Mouse (Mus musculus): Measurements from ENCODE around the gene AF366264.
"Not testable (repeated sequence)": the region's sequence is repeated elsewhere in the genome, so short reads cannot be mapped to it uniquely, and the experiment has no call there.

Gene AF366264

DNA sequence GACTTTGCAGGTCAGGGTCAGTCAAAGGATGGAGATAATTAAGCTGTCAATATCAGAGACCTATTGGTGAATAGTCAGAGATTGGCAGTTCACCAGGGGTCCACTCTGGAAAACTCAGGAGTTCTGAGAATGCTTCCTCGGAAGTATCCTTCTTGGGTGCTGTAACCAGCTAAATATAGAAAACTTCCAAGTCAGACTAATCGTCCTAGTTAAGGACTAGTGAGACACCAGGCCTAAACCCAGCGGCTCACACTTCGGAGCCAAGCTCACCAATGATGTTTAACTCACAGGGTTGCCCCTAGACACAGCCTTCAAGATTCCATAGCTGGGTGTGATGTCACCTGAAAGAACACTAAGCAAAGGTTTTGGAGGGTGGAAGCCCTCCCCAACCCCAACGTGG is at the start of gene AF366264:
TSS of gene AF366264 (minus strand) at position 101 of the 400 bp plus-strand sequence.
- not testable (repeated sequence) for DNase-seq

DNA sequence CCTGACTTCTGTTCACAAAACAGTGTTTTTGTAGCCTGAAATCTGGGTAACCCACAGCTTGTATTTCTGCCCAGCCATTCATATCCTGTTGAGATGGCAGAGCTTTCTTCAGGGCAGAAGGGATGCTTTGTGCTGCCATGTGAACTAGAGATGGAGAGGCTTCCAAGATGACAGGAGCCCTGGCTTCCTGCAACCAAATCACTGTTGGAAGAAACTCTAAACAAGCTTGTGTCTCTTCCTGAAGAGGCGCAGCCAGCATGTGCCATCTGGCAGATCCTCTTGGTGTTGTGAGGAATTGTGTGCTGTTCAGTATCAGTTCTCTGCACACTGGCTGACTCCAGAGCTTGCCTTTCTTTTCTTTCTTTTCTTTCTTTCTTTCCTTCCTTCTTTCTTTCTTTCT is 5.1 kb upstream of the AF366264 start:
- not testable (repeated sequence) for DNase-seq

DNA sequence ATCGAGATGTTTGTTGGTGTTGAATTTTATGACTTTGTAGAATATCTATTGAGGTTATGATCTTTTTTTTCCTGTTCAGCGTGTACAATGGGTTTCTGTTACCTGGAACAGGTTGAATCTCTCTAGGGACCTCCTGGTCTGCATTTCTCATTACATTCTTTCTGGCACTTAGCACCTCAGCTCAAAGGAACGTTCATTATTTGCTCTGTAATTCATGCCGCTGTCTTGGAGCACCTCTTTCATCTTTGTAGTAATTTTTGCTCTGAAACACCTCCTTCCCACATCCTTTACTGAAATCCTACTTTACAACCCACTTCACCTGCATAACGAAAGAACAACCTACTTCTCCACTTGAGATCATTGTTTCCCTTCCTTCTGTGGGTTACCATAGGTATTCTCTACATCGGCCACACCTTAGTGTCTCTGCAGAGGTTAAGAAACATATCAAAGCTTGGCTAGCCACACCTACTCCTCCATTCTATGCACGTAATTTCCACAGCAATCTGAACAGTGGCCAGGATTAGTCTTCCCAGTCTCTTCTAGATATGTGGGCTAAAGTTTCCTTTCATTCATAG is 9.5 kb downstream of the AF366264 start:
- no peak for DNase-seq

DNA sequence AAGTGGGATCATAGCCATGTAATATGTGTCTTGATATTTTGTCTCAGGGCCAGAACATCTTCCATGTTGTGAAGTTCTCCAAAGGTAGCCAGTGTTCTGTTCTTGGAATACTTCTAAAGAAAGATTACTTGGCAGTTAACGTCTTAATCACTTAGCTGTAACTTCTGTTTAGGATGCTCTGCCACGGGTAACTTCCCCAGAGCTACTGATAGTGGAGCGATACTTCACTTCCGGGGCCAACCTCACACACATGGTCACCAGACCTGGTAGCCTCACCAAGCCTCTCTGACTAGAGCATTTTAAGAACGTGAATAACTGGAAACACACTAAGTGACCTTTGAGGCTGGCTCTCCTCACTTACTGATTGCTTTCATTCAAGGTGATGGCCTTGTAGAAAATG is 38.6 kb downstream of the AF366264 start:
- no peak for DNase-seq

DNA sequence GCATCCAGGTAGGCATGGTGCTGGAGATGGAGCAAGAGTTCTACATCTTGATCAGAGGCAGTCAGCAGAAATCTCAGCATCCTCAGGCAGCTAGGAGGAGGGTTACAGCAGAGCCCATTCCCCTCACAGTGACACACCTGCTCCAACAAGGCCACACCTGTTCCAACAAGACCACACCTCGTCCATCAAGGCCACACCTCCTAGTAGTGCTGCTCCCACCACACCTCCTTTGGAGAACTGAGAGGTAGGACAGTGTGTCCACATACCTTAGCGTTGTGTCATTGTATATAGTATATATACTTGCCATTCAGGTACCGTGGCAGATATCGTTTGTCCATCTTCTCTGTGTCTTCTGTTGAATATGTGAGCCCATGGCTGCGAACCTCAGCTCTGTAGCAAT is 40.5 kb downstream of the AF366264 start:
- DNase-seq, result no peak

DNA sequence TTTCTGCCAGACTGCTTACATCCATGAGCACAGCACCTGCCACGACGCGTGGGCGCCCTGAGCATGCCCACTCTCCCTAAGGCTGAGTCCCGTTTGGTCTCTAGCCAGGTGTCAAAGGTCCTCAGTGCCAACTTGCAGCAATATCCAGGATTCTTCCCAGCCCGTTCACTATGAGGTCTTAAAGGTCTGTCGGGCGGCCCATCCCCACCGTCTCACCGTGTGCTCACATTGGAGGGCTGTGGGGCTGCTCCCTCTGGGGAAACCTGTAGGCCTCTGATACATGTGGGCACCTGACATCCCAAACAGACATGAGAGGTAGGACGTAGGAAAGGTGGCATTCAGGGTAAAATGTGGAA is 44.5 kb downstream of the AF366264 start:
- DNase-seq, result no peak

DNA sequence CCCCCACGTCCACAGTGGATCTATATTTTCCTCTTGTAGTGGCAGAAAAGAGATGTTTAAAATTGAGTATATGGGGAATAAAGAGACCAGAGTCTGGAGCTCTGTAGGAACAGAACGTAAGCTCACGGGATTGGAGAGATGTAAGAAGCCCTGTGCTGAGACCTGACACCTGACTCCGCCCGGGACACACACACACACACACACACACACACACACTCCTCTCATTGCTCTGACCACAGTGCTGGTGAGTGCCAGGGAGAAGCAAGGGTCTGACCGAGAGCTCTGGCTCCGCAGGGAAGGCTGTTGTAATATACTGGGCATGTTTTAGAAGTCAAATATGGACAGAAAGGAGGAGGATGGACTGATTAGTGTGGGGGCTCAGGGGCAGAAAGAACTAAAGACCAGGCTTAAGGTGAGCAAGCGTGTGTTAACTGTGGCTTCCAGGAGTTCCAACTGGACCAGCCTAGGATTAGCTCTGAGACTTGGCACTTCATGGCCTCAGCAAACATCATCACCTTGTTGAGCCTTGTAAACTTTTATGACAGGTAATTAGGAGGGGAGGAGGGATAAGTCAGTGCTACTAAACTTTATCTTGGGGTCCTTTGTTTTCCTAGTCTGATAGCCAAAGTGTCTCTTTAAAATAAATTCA is 45.0 kb downstream of the AF366264 start:
- no peak for DNase-seq

DNA sequence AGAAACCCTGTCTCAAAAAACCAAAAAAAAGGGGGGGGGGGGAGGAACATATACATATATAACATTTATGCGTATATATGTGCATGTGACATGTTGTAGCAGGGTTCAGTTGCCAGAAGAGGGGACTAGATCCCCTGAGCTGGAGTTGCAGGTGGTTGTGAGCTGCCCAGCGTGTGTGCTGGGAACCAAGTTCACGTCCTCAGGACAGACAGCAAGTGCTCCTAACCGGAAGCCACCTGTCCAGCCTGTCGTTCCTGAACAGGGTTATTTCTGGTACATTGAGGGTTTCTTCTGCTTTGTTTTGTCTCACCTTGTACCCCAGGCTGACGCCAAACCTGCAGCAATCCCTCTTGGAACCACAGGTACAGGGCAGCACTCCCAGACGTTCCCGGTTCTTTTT is 48.6 kb downstream of the AF366264 start:
- DNase-seq, result no peak

DNA sequence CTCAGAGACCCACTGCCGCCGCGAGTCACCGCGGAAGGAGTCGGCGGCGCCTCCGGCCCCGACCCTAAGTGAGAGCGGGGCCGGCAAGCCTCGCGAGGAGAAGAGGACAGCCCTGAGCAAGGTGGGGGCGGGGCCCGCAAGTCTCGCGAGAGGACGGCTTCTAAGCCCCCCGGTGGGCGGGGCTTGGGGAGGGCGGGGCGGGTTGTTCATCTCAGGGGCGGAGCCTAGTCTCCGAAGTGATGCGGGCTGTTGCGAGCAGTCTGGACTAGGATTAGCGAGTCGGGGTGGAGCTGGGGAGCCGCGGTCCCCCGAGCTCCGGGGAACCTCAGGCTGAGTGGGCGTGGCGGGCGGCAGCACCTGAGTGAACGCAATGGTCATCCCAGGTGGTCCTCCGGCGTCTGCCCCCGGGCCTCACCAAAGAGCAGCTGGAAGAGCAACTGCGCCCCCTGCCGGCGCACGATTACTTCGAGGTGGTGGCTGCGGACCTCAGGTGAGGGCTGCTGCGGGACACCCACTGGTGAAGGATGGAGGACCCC is 52.4 kb downstream of the AF366264 start:
- peak; percentile 85 to 88 for DNase-seq

DNA sequence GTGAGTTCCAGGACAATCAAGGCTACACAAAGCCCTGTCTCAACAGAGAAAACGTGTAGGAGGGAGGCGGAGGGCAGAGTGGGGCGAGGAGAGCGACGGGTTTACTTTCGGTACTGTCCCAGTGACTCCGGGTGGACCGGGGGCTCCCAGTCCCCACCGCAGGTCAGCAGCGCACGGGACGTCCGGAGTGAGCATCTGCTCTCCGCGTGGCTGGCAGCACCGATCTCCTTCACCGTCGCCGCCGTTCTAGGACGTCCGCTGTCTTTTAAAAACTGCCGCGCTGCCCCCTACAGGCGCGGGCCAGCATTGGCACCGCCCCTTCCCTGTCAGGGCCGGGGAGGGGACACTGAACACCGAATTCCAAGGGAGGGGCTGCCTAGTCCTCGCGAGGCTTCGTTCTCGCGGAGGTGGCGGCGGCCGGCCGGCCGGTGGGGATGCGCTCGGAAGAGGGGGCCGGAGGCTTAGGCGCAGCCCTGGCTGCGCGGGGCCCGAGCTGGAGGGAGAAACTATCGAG is 52.9 kb downstream of the AF366264 start, which contains the start of gene Upf3a:
TSS of gene Upf3a (plus strand) at position 366 of the 514 bp plus-strand sequence.
- DNase-seq, result peak; percentile 83 to 88

Data from thymus, adult 18-20 months (tissue).